Mouse (Mus musculus) megakaryocyte, embryonic 14.5 days (primary cell): ENCODE results near the gene Pex1.

ENCODE experiments used
- FLI1 ChIP-seq: IDR thresholded peaks from 2 replicates; pipeline ENCODE4 v1.6.1; 2012; ENCODE audit warnings: low read length, inconsistent platforms, mixed read lengths
- GATA1 ChIP-seq: IDR thresholded peaks from 3 replicates; pipeline ENCODE4 v1.6.1; 2012; ENCODE audit warnings: mixed read lengths, low read length, inconsistent platforms, borderline replicate concordance

- no peak for TF ChIP-seq GATA1
- no peak for TF ChIP-seq FLI1
Measured at GRCm38 (mm10) chr5:3646991-3647707, 51.3 kb downstream of the Pex1 start.
